Mouse (Mus musculus): Measurements from ENCODE around the gene Zfp740.
"Not testable (repeated sequence)": the region's sequence is repeated elsewhere in the genome, so short reads cannot be mapped to it uniquely, and the experiment has no call there.

The Zfp740 gene

GRCm38 (mm10) chr15:102202971-102203834 lies at the start of gene Zfp740:
Zfp740 (plus strand) TSS chr15:102203249.
- DNase-seq: peak; percentile 97

GRCm38 (mm10) chr15:102155006-102155405 lies 48.0 kb upstream of the Zfp740 start:
- not testable (repeated sequence) for DNase-seq

- no peak for DNase-seq
Measured at GRCm38 (mm10) chr15:102156836-102157235, 46.2 kb upstream of the Zfp740 start.

GRCm38 (mm10) chr15:102160415-102161060 lies 42.5 kb upstream of the Zfp740 start:
- no peak for DNase-seq

GRCm38 (mm10) chr15:102163900-102164693 lies 39.0 kb upstream of the Zfp740 start:
- DNase-seq: no peak

GRCm38 (mm10) chr15:102165468-102166100 lies 37.5 kb upstream of the Zfp740 start:
- DNase-seq: peak in 1 of 2 experiments; percentile 35

GRCm38 (mm10) chr15:102167620-102168021 lies 35.4 kb upstream of the Zfp740 start:
- DNase-seq: no peak

GRCm38 (mm10) chr15:102169064-102169463 lies 34.0 kb upstream of the Zfp740 start:
- DNase-seq: no peak

- DNase-seq: no peak
Measured at GRCm38 (mm10) chr15:102173581-102173980, 29.5 kb upstream of the Zfp740 start.

GRCm38 (mm10) chr15:102175736-102176319 lies 27.2 kb upstream of the Zfp740 start:
- no peak for DNase-seq

GRCm38 (mm10) chr15:102176571-102177316 lies 26.3 kb upstream of the Zfp740 start:
- no peak for DNase-seq

GRCm38 (mm10) chr15:102177417-102177816 lies 25.6 kb upstream of the Zfp740 start:
- DNase-seq: no peak

- peak; percentile 58 to 67 for DNase-seq
Measured at GRCm38 (mm10) chr15:102178279-102178678, 24.8 kb upstream of the Zfp740 start.

GRCm38 (mm10) chr15:102179106-102179505 lies 23.9 kb upstream of the Zfp740 start:
- no peak for DNase-seq

- DNase-seq: no peak
Measured at GRCm38 (mm10) chr15:102179924-102180323, 23.1 kb upstream of the Zfp740 start.

- no peak for DNase-seq
Measured at GRCm38 (mm10) chr15:102183076-102183475, 20.0 kb upstream of the Zfp740 start.

GRCm38 (mm10) chr15:102186239-102186638 lies 16.8 kb upstream of the Zfp740 start:
- DNase-seq: no peak

- DNase-seq: no peak
Measured at GRCm38 (mm10) chr15:102188096-102188495, 15.0 kb upstream of the Zfp740 start.

- no peak for DNase-seq
Measured at GRCm38 (mm10) chr15:102188883-102189282, 14.2 kb upstream of the Zfp740 start.

- no peak for DNase-seq
Measured at GRCm38 (mm10) chr15:102191699-102192098, 11.3 kb upstream of the Zfp740 start.

GRCm38 (mm10) chr15:102192271-102192812 lies 10.7 kb upstream of the Zfp740 start:
- no peak for DNase-seq
